Mouse (Mus musculus) testis, postnatal 14 days (tissue): ENCODE results near the gene Stk39.
A peak's percentile ranks its signal among the peaks of the same experiment; 100 is the strongest.
"Not testable (repeated sequence)": the region's sequence is repeated elsewhere in the genome, so short reads cannot be mapped to it uniquely, and the experiment has no call there.

Experiments
- DNase-seq: peaks from one replicate; pipeline ENCODE4 v3.0.0; 2021; ENCODE audit warnings: low spot score

The Stk39 gene

GRCm38 (mm10) chr2:68288106-68288505 is 184.0 kb downstream of the Stk39 start:
- DNase-seq: no peak

- DNase-seq: peak; percentile 25
These were observed 187.7 kb downstream of the Stk39 start for GRCm38 (mm10) chr2:68284391-68284790.

- no peak for DNase-seq
These were observed 189.0 kb downstream of the Stk39 start for GRCm38 (mm10) chr2:68283021-68283548.

GRCm38 (mm10) chr2:68281575-68281974 is 190.5 kb downstream of the Stk39 start:
- no peak for DNase-seq

GRCm38 (mm10) chr2:68271301-68271700 is 200.8 kb downstream of the Stk39 start:
- DNase-seq: no peak

- DNase-seq: no peak
These were observed 201.2 kb downstream of the Stk39 start for GRCm38 (mm10) chr2:68270836-68271235.

- no peak for DNase-seq
These were observed 202.4 kb downstream of the Stk39 start for GRCm38 (mm10) chr2:68269646-68270045.

- no peak for DNase-seq
These were observed 207.2 kb downstream of the Stk39 start for GRCm38 (mm10) chr2:68264826-68265225.

GRCm38 (mm10) chr2:68260911-68261310 is 211.2 kb downstream of the Stk39 start:
- no peak for DNase-seq

- no peak for DNase-seq
These were observed 214.5 kb downstream of the Stk39 start for GRCm38 (mm10) chr2:68257571-68257970.

- no peak for DNase-seq
These were observed 215.6 kb downstream of the Stk39 start for GRCm38 (mm10) chr2:68256472-68256871.

- DNase-seq: no peak
These were observed 217.3 kb downstream of the Stk39 start for GRCm38 (mm10) chr2:68254756-68255155.

GRCm38 (mm10) chr2:68253222-68253621 is 218.8 kb downstream of the Stk39 start:
- no peak for DNase-seq

GRCm38 (mm10) chr2:68252048-68252758 is 219.9 kb downstream of the Stk39 start:
- no peak for DNase-seq

- no peak for DNase-seq
These were observed 221.2 kb downstream of the Stk39 start for GRCm38 (mm10) chr2:68250897-68251296.

GRCm38 (mm10) chr2:68249855-68250424 is 222.1 kb downstream of the Stk39 start:
- DNase-seq: no peak

GRCm38 (mm10) chr2:68246284-68246683 is 225.8 kb downstream of the Stk39 start:
- DNase-seq: no peak

- no peak for DNase-seq
These were observed 227.5 kb downstream of the Stk39 start for GRCm38 (mm10) chr2:68244556-68244955.

GRCm38 (mm10) chr2:68243879-68244553 is 228.1 kb downstream of the Stk39 start:
- no peak for DNase-seq

- no peak for DNase-seq
These were observed 228.8 kb downstream of the Stk39 start for GRCm38 (mm10) chr2:68243273-68243672.

GRCm38 (mm10) chr2:68242069-68242468 is 230.0 kb downstream of the Stk39 start:
- no peak for DNase-seq

GRCm38 (mm10) chr2:68241640-68242039 is 230.4 kb downstream of the Stk39 start:
- no peak for DNase-seq

GRCm38 (mm10) chr2:68239415-68239814 is 232.7 kb downstream of the Stk39 start:
- DNase-seq: not testable (repeated sequence)
